Mouse (Mus musculus) heart, embryonic 13.5 days (tissue): ENCODE results near the gene Togaram2. TPM values are rescaled to one million over a fixed set of nuclear protein-coding genes. Genes with fewer than 3 reads are reported as not detected.

ENCODE experiments used
- ATAC-seq: fragments of 200-750 bp; cut with Nextera tagmentation; 2 replicates; pipeline ENCODE4 v1.8.0; 2017; ENCODE audit warnings: moderate TSS enrichment; ENCODE audit not compliant: insufficient number of reproducible peaks, low FRiP score, low TSS enrichment; ENCODE audit errors: extremely low read depth
- H3K27ac ChIP-seq: fragments of 300-500 bp; sonication (generic); replicated peaks from 2 replicates; pipeline ENCODE4 v1.5.1; 2015; ENCODE audit warnings: moderate library complexity, mild to moderate bottlenecking, inconsistent platforms
- H3K27me3 ChIP-seq: fragments of 300-500 bp; sonication (generic); replicated peaks from 2 replicates; pipeline ENCODE4 v1.6.1; 2015; ENCODE audit warnings: mild to moderate bottlenecking, inconsistent platforms
- H3K36me3 ChIP-seq: fragments of 300-500 bp; sonication (generic); 2 replicates; pipeline ENCODE4 v1.6.1; 2015; ENCODE audit warnings: mild to moderate bottlenecking, inconsistent platforms
- H3K4me1 ChIP-seq: fragments of 300-500 bp; sonication (generic); 2 replicates; pipeline ENCODE4 v1.6.1; 2015; ENCODE audit warnings: inconsistent platforms
- H3K4me2 ChIP-seq: fragments of 300-500 bp; sonication (generic); 2 replicates; pipeline ENCODE4 v1.6.1; 2015; ENCODE audit warnings: inconsistent platforms, mild to moderate bottlenecking, moderate library complexity
- H3K4me3 ChIP-seq: fragments of 300-500 bp; sonication (generic); 2 replicates; pipeline ENCODE4 v1.5.1; 2015; ENCODE audit warnings: moderate library complexity, mild to moderate bottlenecking, inconsistent platforms
- H3K9ac ChIP-seq: fragments of 300-500 bp; sonication (generic); 2 replicates; pipeline ENCODE4 v1.6.1; 2015; ENCODE audit warnings: inconsistent platforms, mild to moderate bottlenecking, moderate library complexity
- H3K9me3 ChIP-seq: fragments of 300-500 bp; sonication (generic); 2 replicates; pipeline ENCODE4 v1.6.1; 2016; ENCODE audit warnings: inconsistent platforms
- WGBS: fragments of 180-500 bp; shearing (Covaris S2); methylation state at CpG from one replicate; pipeline ENCODE4 v1.1.7; 2015; ENCODE audit warnings: mixed read lengths; 5-methylcytosine and 5-hydroxymethylcytosine counted together
- polyA plus RNA-seq: library from polyadenylated mRNA; unstranded; fragments of >200 nt; fragmentation: Nextera tagmentation; extraction: Ambion mirVana; gene quantifications from 2 replicates; pipeline ENCODE4 v1.2.1, GENCODE M21; 2015

Togaram2 gene
- polyA plus RNA-seq, 1 experiment from 2014 or later, result 2.3 TPM

- Histone ChIP-seq H3K27me3 (no peaks in the 10 kb centered on the region), H3K4me1 (peaks cover 41% of the 10 kb centered on the region), H3K27ac (peak overlapping the region; percentile 90), H3K9me3 (no peaks in the 10 kb centered on the region), H3K4me3 (no peak overlapping the region), H3K36me3 (no peaks in the 10 kb centered on the region), H3K4me2 (peak overlapping the region; percentile 36), H3K9ac (0 out of 2 replicates have a peak overlapping the region, but pooled peaks have one; percentile 1)
- peak; percentile 76 for ATAC-seq
- 39% methylated on average over 11 of the region's 11 CpGs for WGBS
These were observed 25.0 kb downstream of the Togaram2 start for GRCm38 (mm10) chr17:71697896-71698618.

GRCm38 (mm10) chr17:71698619-71698956, 25.5 kb downstream of the Togaram2 start:
- H3K27me3 ChIP-seq, result no peaks in the 10 kb centered on the region
- H3K27ac ChIP-seq, result peak overlapping the region; percentile 90
- H3K4me2 ChIP-seq, result peak overlapping the region; percentile 36; the same call in 1 of the 2 replicates
- peaks cover 41% of the 10 kb centered on the region for H3K4me1 ChIP-seq
- H3K4me3 ChIP-seq, result no peak overlapping the region
- peak; percentile 42; the same call in 1 of the 2 replicates for ATAC-seq
- H3K9ac ChIP-seq, result 0 out of 2 replicates have a peak overlapping the region, but pooled peaks have one; percentile 44
- no peaks in the 10 kb centered on the region for H3K9me3 ChIP-seq
- no peaks in the 10 kb centered on the region for H3K36me3 ChIP-seq
- WGBS, result 29% methylated on average over 11 of the region's 11 CpGs

- 28% methylated on average over 1 of the region's 1 CpGs for WGBS
- Histone ChIP-seq H3K9me3 (peaks cover 5% of the 10 kb centered on the region), H3K4me2 (no peak overlapping the region), H3K4me1 (peaks cover 32% of the 10 kb centered on the region), H3K27ac (peak overlapping the region; percentile 76), H3K9ac (no peak overlapping the region), H3K36me3 (no peaks in the 10 kb centered on the region), H3K27me3 (no peaks in the 10 kb centered on the region), H3K4me3 (no peak overlapping the region)
- ATAC-seq, result no peak
These were observed 32.1 kb downstream of the Togaram2 start for GRCm38 (mm10) chr17:71705113-71705512.

GRCm38 (mm10) chr17:71705550-71706480, 32.8 kb downstream of the Togaram2 start:
- H3K9me3 ChIP-seq, result peaks cover 5% of the 10 kb centered on the region
- H3K4me1 ChIP-seq, result peaks cover 39% of the 10 kb centered on the region
- H3K27me3 ChIP-seq, result no peaks in the 10 kb centered on the region
- H3K27ac ChIP-seq, result peak overlapping the region; percentile 76
- WGBS, result 58% methylated on average over 14 of the region's 14 CpGs
- H3K9ac ChIP-seq, result no peak overlapping the region; the same call in 1 of the 2 replicates
- no peak for ATAC-seq
- no peak overlapping the region for H3K4me3 ChIP-seq
- no peak overlapping the region for H3K4me2 ChIP-seq
- H3K36me3 ChIP-seq, result no peaks in the 10 kb centered on the region

GRCm38 (mm10) chr17:71707715-71708114, 34.7 kb downstream of the Togaram2 start:
- peaks cover 5% of the 10 kb centered on the region for H3K9me3 ChIP-seq
- no peak for ATAC-seq
- H3K4me3 ChIP-seq, result no peak overlapping the region
- no peaks in the 10 kb centered on the region for H3K36me3 ChIP-seq
- peaks cover 55% of the 10 kb centered on the region for H3K4me1 ChIP-seq
- H3K9ac ChIP-seq, result peak overlapping the region; percentile 37; the same call in 1 of the 2 replicates
- 51% methylated on average over 4 of the region's 4 CpGs for WGBS
- H3K4me2 ChIP-seq, result no peak overlapping the region
- H3K27ac ChIP-seq, result no peak overlapping the region
- H3K27me3 ChIP-seq, result no peaks in the 10 kb centered on the region

GRCm38 (mm10) chr17:71712279-71712678, 39.2 kb downstream of the Togaram2 start:
- 37% methylated on average over 6 of the region's 6 CpGs for WGBS
- Histone ChIP-seq H3K4me1 (peaks cover 55% of the 10 kb centered on the region), H3K9ac (0 out of 2 replicates have a peak overlapping the region, but pooled peaks have one; percentile 25), H3K4me2 (no peak overlapping the region), H3K27ac (peak overlapping the region; percentile 86), H3K36me3 (peaks cover under 1% of the 10 kb centered on the region; the same call in 1 of the 2 replicates), H3K9me3 (no peaks in the 10 kb centered on the region), H3K4me3 (no peak overlapping the region), H3K27me3 (no peaks in the 10 kb centered on the region)
- ATAC-seq, result no peak

- no peak for ATAC-seq
- Histone ChIP-seq H3K9me3 (no peaks in the 10 kb centered on the region), H3K4me2 (no peak overlapping the region), H3K27ac (no peak overlapping the region), H3K36me3 (peaks cover 3% of the 10 kb centered on the region; the same call in 1 of the 2 replicates), H3K4me1 (peaks cover 38% of the 10 kb centered on the region), H3K27me3 (no peaks in the 10 kb centered on the region), H3K9ac (no peak overlapping the region), H3K4me3 (no peak overlapping the region)
- WGBS, result 60% methylated on average over 3 of the region's 3 CpGs
These were observed 42.0 kb downstream of the Togaram2 start for GRCm38 (mm10) chr17:71715034-71715433.

GRCm38 (mm10) chr17:71717881-71718625, 45.0 kb downstream of the Togaram2 start:
- H3K9ac ChIP-seq, result no peak overlapping the region
- H3K27me3 ChIP-seq, result no peaks in the 10 kb centered on the region
- 87% methylated on average over 8 of the region's 8 CpGs for WGBS
- no peak overlapping the region for H3K4me3 ChIP-seq
- no peak for ATAC-seq
- H3K27ac ChIP-seq, result no peak overlapping the region
- no peaks in the 10 kb centered on the region for H3K9me3 ChIP-seq
- peaks cover 32% of the 10 kb centered on the region for H3K4me1 ChIP-seq
- H3K36me3 ChIP-seq, result peaks cover 3% of the 10 kb centered on the region; the same call in 1 of the 2 replicates
- H3K4me2 ChIP-seq, result no peak overlapping the region

- Histone ChIP-seq H3K9ac (peak overlapping the region; percentile 45; the same call in 1 of the 2 replicates), H3K4me2 (peak overlapping the region; percentile 35; the same call in 1 of the 2 replicates), H3K36me3 (peaks cover 3% of the 10 kb centered on the region; the same call in 1 of the 2 replicates), H3K4me1 (peaks cover 24% of the 10 kb centered on the region), H3K27ac (peak overlapping the region; percentile 95), H3K27me3 (no peaks in the 10 kb centered on the region), H3K9me3 (no peaks in the 10 kb centered on the region), H3K4me3 (no peak overlapping the region)
- ATAC-seq, result no peak
These were observed 47.4 kb downstream of the Togaram2 start for GRCm38 (mm10) chr17:71720434-71720833.

- H3K9me3 ChIP-seq, result no peaks in the 10 kb centered on the region
- H3K27me3 ChIP-seq, result no peaks in the 10 kb centered on the region
- H3K4me2 ChIP-seq, result peak overlapping the region; percentile 35
- no peak overlapping the region for H3K4me3 ChIP-seq
- H3K9ac ChIP-seq, result peak overlapping the region; percentile 45; the same call in 1 of the 2 replicates
- peak overlapping the region; percentile 95 for H3K27ac ChIP-seq
- 19% methylated on average over 3 of the region's 3 CpGs for WGBS
- peaks cover 24% of the 10 kb centered on the region for H3K4me1 ChIP-seq
- H3K36me3 ChIP-seq, result peaks cover 3% of the 10 kb centered on the region; the same call in 1 of the 2 replicates
- peak; percentile 58; the same call in 1 of the 2 replicates for ATAC-seq
These were observed 48.0 kb downstream of the Togaram2 start for GRCm38 (mm10) chr17:71721019-71721418.
